Mouse (Mus musculus) liver, embryonic 14.5 days (tissue): ENCODE measurements around the gene Dck.

ENCODE experiments used
- CTCF ChIP-seq: IDR thresholded peaks from 2 replicates; pipeline ENCODE4 v1.5.1; 2016; ENCODE audit warnings: antibody characterized with exemption, low read depth, control low read depth
- EP300 ChIP-seq: IDR thresholded peaks from 2 replicates; pipeline ENCODE4 v1.6.1; 2016; ENCODE audit warnings: antibody characterized with exemption, low read depth

GRCm38 (mm10) chr5:88824838-88825237 is 60.0 kb downstream of the Dck start:
- TF ChIP-seq EP300 (no peak), CTCF (no peak)
